Mouse (Mus musculus) neural tube, embryonic 15.5 days (tissue): ENCODE data around the gene Spint5. TPM values are rescaled to one million over a fixed set of nuclear protein-coding genes. Genes with fewer than 3 reads are reported as not detected.

Experiments used
- ATAC-seq: fragments of 200-750 bp; cut with Nextera tagmentation; 2 replicates; pipeline ENCODE4 v1.8.0; 2017; ENCODE audit warnings: mild to moderate bottlenecking, moderate TSS enrichment, moderate library complexity; ENCODE audit not compliant: low FRiP score
- H3K27ac ChIP-seq: fragments of 300-500 bp; sonication (generic); replicated peaks from 2 replicates; pipeline ENCODE4 v1.5.1; 2015; ENCODE audit warnings: mild to moderate bottlenecking, inconsistent platforms
- H3K27me3 ChIP-seq: fragments of 300-500 bp; sonication (generic); replicated peaks from 2 replicates; pipeline ENCODE4 v1.6.1; 2015; ENCODE audit warnings: inconsistent platforms
- H3K36me3 ChIP-seq: fragments of 300-500 bp; sonication (generic); 2 replicates; pipeline ENCODE4 v1.6.1; 2015; ENCODE audit warnings: inconsistent platforms
- H3K4me1 ChIP-seq: fragments of 300-500 bp; sonication (generic); 2 replicates; pipeline ENCODE4 v1.6.1; 2015; ENCODE audit warnings: inconsistent platforms
- H3K4me2 ChIP-seq: fragments of 300-500 bp; sonication (generic); 2 replicates; pipeline ENCODE4 v1.6.1; 2015; ENCODE audit warnings: inconsistent platforms, mild to moderate bottlenecking, moderate library complexity
- H3K4me3 ChIP-seq: fragments of 300-500 bp; sonication (generic); replicated peaks from 2 replicates; pipeline ENCODE4 v1.5.1; 2015; ENCODE audit warnings: mild to moderate bottlenecking, inconsistent platforms
- H3K9ac ChIP-seq: fragments of 300-500 bp; sonication (generic); replicated peaks from 2 replicates; pipeline ENCODE4 v1.6.1; 2015; ENCODE audit warnings: mild to moderate bottlenecking, inconsistent platforms
- H3K9me3 ChIP-seq: fragments of 300-500 bp; sonication (generic); replicated peaks from 2 replicates; pipeline ENCODE4 v1.6.1; 2016; ENCODE audit warnings: inconsistent platforms
- WGBS: fragments of 180-500 bp; shearing (Covaris S2); methylation state at CpG from one replicate; pipeline ENCODE4 v1.1.7; 2015; ENCODE audit warnings: mixed read lengths; 5-methylcytosine and 5-hydroxymethylcytosine counted together
- polyA plus RNA-seq: library from polyadenylated mRNA; unstranded; fragments of >200 nt; fragmentation: Nextera tagmentation; extraction: Ambion mirVana; gene quantifications from 2 replicates; pipeline ENCODE4 v1.2.1, GENCODE M21; 2015

Spint5 gene
- not detected in 2 replicates for polyA plus RNA-seq

GRCm38 (mm10) chr2:164715005-164715404, at the start of gene Spint5:
TSS of gene Spint5 (plus strand) at chr2:164715305.
- Histone ChIP-seq H3K27ac (no peak within 1 kb of the TSS), H3K9ac (no peak within 1 kb of the TSS), H3K36me3 (no peaks in the 10 kb centered on the region), H3K4me2 (no peak within 1 kb of the TSS), H3K27me3 (no peaks in the 10 kb centered on the region), H3K4me1 (no peaks in the 10 kb centered on the region), H3K9me3 (no peaks in the 10 kb centered on the region), H3K4me3 (no peak within 1 kb of the TSS)
- 84% methylated on average over 6 of the region's 6 CpGs for WGBS
- ATAC-seq, result no peak

- Histone ChIP-seq H3K4me1 (no peaks in the 10 kb centered on the region), H3K27me3 (no peaks in the 10 kb centered on the region), H3K27ac (no peak overlapping the region), H3K4me3 (no peak overlapping the region), H3K4me2 (no peak overlapping the region), H3K9me3 (no peaks in the 10 kb centered on the region), H3K36me3 (no peaks in the 10 kb centered on the region), H3K9ac (no peak overlapping the region)
- ATAC-seq, result no peak
- WGBS, result 81% methylated on average over 5 of the region's 5 CpGs
Observed at GRCm38 (mm10) chr2:164670261-164670660, 44.8 kb upstream of the Spint5 start.

GRCm38 (mm10) chr2:164670938-164671337, 44.2 kb upstream of the Spint5 start:
- no peak overlapping the region for H3K4me3 ChIP-seq
- H3K9me3 ChIP-seq, result no peaks in the 10 kb centered on the region
- no peaks in the 10 kb centered on the region for H3K27me3 ChIP-seq
- H3K4me1 ChIP-seq, result no peaks in the 10 kb centered on the region
- H3K27ac ChIP-seq, result no peak overlapping the region
- H3K4me2 ChIP-seq, result no peak overlapping the region
- 14% methylated on average over 1 of the region's 1 CpGs for WGBS
- no peak overlapping the region for H3K9ac ChIP-seq
- no peaks in the 10 kb centered on the region for H3K36me3 ChIP-seq
- ATAC-seq, result no peak

- Histone ChIP-seq H3K4me2 (no peak within 1 kb of the TSS), H3K9me3 (no peaks in the 10 kb centered on the region), H3K27ac (no peak within 1 kb of the TSS), H3K4me1 (peaks cover 5% of the 10 kb centered on the region), H3K36me3 (no peaks in the 10 kb centered on the region), H3K27me3 (no peaks in the 10 kb centered on the region), H3K4me3 (no peak within 1 kb of the TSS), H3K9ac (no peak within 1 kb of the TSS)
- 87% methylated on average over 7 of the region's 7 CpGs for WGBS
- ATAC-seq, result no peak
Observed at GRCm38 (mm10) chr2:164673987-164674386, 41.1 kb upstream of the Spint5 start, which contains the start of gene Wfdc11. TSS of gene Wfdc11 (minus strand) at chr2:164674087.

- H3K27me3 ChIP-seq, result no peaks in the 10 kb centered on the region
- no peak for ATAC-seq
Observed at GRCm38 (mm10) chr2:164676103-164676502, 39.0 kb upstream of the Spint5 start.

GRCm38 (mm10) chr2:164676916-164677685, 38.0 kb upstream of the Spint5 start:
- Histone ChIP-seq H3K4me2 (no peak overlapping the region), H3K27me3 (no peaks in the 10 kb centered on the region), H3K4me3 (no peak overlapping the region), H3K27ac (no peak overlapping the region), H3K36me3 (no peaks in the 10 kb centered on the region), H3K9ac (no peak overlapping the region), H3K4me1 (peaks cover 10% of the 10 kb centered on the region), H3K9me3 (no peaks in the 10 kb centered on the region)
- ATAC-seq, result no peak
- WGBS, result 85% methylated on average over 16 of the region's 16 CpGs

More at GRCm38 (mm10) chr2:164676103-164676502, 39.0 kb upstream of the Spint5 start:
- Histone ChIP-seq H3K4me3 (no peak overlapping the region), H3K4me1 (peaks cover 10% of the 10 kb centered on the region), H3K27ac (no peak overlapping the region), H3K4me2 (no peak overlapping the region), H3K36me3 (no peaks in the 10 kb centered on the region), H3K9me3 (no peaks in the 10 kb centered on the region), H3K9ac (no peak overlapping the region)
- WGBS, result 83% methylated on average over 7 of the region's 7 CpGs

GRCm38 (mm10) chr2:164678848-164679625, 36.1 kb upstream of the Spint5 start:
- Histone ChIP-seq H3K4me1 (peaks cover 10% of the 10 kb centered on the region), H3K4me2 (peak overlapping the region; percentile 57), H3K27me3 (no peaks in the 10 kb centered on the region), H3K27ac (no peak overlapping the region), H3K4me3 (peak overlapping the region; percentile 37), H3K9me3 (no peaks in the 10 kb centered on the region), H3K36me3 (no peaks in the 10 kb centered on the region), H3K9ac (peak overlapping the region; percentile 40)
- 20% methylated on average over 19 of the region's 19 CpGs for WGBS
- ATAC-seq, result peak; percentile 35

GRCm38 (mm10) chr2:164679906-164680305, 35.2 kb upstream of the Spint5 start:
- no peaks in the 10 kb centered on the region for H3K27me3 ChIP-seq
- H3K4me1 ChIP-seq, result peaks cover 10% of the 10 kb centered on the region
- H3K9ac ChIP-seq, result no peak overlapping the region
- H3K4me2 ChIP-seq, result no peak overlapping the region
- no peak overlapping the region for H3K4me3 ChIP-seq
- 49% methylated on average over 3 of the region's 3 CpGs for WGBS
- H3K9me3 ChIP-seq, result no peaks in the 10 kb centered on the region
- no peak overlapping the region for H3K27ac ChIP-seq
- H3K36me3 ChIP-seq, result no peaks in the 10 kb centered on the region
- ATAC-seq, result no peak

- Histone ChIP-seq H3K36me3 (no peaks in the 10 kb centered on the region), H3K9ac (no peak within 1 kb of the TSS), H3K27me3 (no peaks in the 10 kb centered on the region), H3K4me1 (no peaks in the 10 kb centered on the region), H3K4me3 (no peak within 1 kb of the TSS), H3K9me3 (no peaks in the 10 kb centered on the region), H3K4me2 (no peak within 1 kb of the TSS), H3K27ac (no peak within 1 kb of the TSS)
- 76% methylated on average over 3 of the region's 3 CpGs for WGBS
- ATAC-seq, result no peak
Observed at GRCm38 (mm10) chr2:164684807-164685206, 30.3 kb upstream of the Spint5 start, which contains the start of gene Wfdc13. TSS of gene Wfdc13 (plus strand) at chr2:164685107.

- H3K36me3 ChIP-seq, result no peaks in the 10 kb centered on the region
- no peaks in the 10 kb centered on the region for H3K4me1 ChIP-seq
- no peak within 1 kb of the TSS for H3K4me3 ChIP-seq
- no peak within 1 kb of the TSS for H3K4me2 ChIP-seq
- no peak for ATAC-seq
- WGBS, result 72% methylated on average over 4 of the region's 4 CpGs
- H3K27ac ChIP-seq, result no peak within 1 kb of the TSS
- H3K9me3 ChIP-seq, result no peaks in the 10 kb centered on the region
- no peak within 1 kb of the TSS for H3K9ac ChIP-seq
- no peaks in the 10 kb centered on the region for H3K27me3 ChIP-seq
Observed at GRCm38 (mm10) chr2:164698201-164698600, 16.9 kb upstream of the Spint5 start, which contains the start of gene Spint4. TSS of gene Spint4 (plus strand) at chr2:164698501.

GRCm38 (mm10) chr2:164700959-164701358, 14.1 kb upstream of the Spint5 start:
- H3K4me1 ChIP-seq, result no peaks in the 10 kb centered on the region
- H3K4me3 ChIP-seq, result no peak overlapping the region
- H3K4me2 ChIP-seq, result no peak overlapping the region
- no peak for ATAC-seq
- no peak overlapping the region for H3K27ac ChIP-seq
- H3K9me3 ChIP-seq, result no peaks in the 10 kb centered on the region
- no peaks in the 10 kb centered on the region for H3K36me3 ChIP-seq
- no peak overlapping the region for H3K9ac ChIP-seq
- 81% methylated on average over 5 of the region's 5 CpGs for WGBS
- no peaks in the 10 kb centered on the region for H3K27me3 ChIP-seq

- H3K36me3 ChIP-seq, result no peaks in the 10 kb centered on the region
- H3K4me2 ChIP-seq, result no peak overlapping the region
- no peak overlapping the region for H3K27ac ChIP-seq
- no peak for ATAC-seq
- H3K27me3 ChIP-seq, result no peaks in the 10 kb centered on the region
- H3K4me3 ChIP-seq, result no peak overlapping the region
- WGBS, result 82% methylated on average over 5 of the region's 5 CpGs
- no peak overlapping the region for H3K9ac ChIP-seq
- H3K4me1 ChIP-seq, result no peaks in the 10 kb centered on the region
- no peaks in the 10 kb centered on the region for H3K9me3 ChIP-seq
Observed at GRCm38 (mm10) chr2:164701761-164702160, 13.3 kb upstream of the Spint5 start.
